Mouse (Mus musculus) WW6 (cell line): ENCODE measurements around the gene Gm10251.
"Not testable (repeated sequence)": the region's sequence is repeated elsewhere in the genome, so short reads cannot be mapped to it uniquely, and the experiment has no call there.

ENCODE experiments used
- DNase-seq: peaks from one replicate; pipeline ENCODE4 v3.0.0-alpha.2; 2013; ENCODE audit warnings: low read depth, low spot score

Gm10251 gene

DNA sequence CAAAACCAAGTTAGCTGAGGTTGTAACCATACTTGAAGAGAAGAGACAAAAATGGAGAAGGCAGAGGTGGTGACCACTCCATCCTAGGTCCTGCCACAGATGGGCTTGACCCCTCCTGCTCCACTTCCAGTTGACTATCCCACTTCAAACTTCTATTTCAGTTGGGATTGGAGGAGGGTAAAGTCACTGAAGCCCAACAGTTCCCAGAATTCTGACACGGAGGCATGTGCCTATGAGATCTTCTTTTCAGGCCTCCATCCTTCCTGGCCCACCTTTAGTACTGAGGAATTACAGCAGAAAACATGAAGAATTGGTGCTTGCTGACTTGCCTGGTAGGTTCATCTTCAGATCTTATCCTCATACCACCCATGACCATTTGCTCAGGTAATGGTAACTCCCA is at the start of gene Gm10251:
Gm10251 (minus strand) TSS at position 101 of the 400 bp plus-strand sequence.
- not testable (repeated sequence) for DNase-seq

- DNase-seq: not testable (repeated sequence)
Measured at GRCm38 (mm10) chr14:6720151-6720550, 36.2 kb upstream of the Gm10251 start, which contains the start of gene Gm8050. Gene Gm8050, minus strand, starts transcription at chr14:6720251.

GRCm38 (mm10) chr14:6622318-6622717 is 61.7 kb downstream of the Gm10251 start, which contains the start of gene Gm3460:
Gene Gm3460, minus strand, starts transcription at chr14:6622418.
- DNase-seq: not testable (repeated sequence)

DNA sequence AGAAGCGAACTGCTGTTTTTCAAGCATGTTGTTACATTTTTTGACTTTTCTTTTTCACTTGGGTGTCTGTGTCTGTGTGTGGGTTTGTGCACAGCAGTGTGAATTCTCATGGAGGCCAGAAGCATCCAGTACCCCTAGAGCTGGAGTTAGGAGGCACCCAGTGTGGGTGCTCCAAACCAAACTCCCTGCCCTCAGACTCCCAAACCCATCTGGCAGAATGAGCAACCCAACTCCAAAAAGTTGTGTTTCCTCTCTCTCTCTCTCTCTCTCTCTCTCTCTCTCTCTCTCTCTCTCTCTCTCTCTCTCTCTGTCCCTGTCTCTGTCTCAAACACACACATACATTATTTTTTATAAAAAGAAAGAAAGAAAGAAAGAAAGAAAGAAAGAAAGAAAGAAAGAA is 77.5 kb downstream of the Gm10251 start:
- DNase-seq: not testable (repeated sequence)

- DNase-seq: not testable (repeated sequence)
Measured at GRCm38 (mm10) chr14:6605004-6605403, 79.0 kb downstream of the Gm10251 start.

DNA sequence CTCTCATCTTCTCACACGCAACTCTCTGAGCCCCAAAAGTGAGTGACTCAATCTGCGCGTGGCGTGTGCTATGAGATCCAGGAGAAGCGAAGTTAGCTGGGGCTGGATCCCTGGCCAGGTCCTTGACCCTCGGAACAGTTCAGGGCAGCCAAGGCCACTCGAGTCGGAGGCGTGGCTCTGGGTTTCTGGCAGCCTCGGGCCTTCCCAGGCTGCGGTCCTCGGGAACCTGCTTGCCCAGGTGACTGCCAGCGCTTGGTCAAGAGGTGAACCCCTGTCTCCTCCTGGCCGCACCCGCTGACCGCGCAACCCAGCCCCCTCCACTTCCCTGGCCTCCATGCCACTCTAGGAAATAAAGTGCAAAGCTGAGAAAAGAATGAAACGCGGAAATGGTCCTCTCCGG is 79.4 kb downstream of the Gm10251 start:
- DNase-seq: not testable (repeated sequence)

DNA sequence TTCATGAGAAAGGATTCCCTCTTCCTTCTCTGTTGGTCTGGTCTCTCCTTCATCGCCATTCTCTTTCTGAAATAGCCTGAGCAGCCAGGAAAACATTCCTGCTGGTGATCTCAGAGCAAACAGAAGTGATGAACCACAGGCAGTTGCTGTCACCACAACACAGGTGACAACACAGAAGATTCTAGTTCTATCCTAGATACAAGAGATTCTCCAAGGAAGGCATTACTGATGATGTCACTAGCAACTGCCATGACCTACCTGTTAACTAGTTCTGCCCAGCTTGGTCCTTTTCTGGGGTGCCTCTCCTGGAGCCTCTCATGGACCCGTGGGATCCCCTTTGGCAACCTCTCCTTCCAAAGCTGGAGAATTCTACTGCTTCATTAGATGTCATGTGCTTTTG is 93.5 kb downstream of the Gm10251 start, which contains the start of gene Gm3629:
Gm3629 (minus strand) TSS at position 101 of the 400 bp plus-strand sequence.
- DNase-seq: not testable (repeated sequence)
